Mouse (Mus musculus) CH12.LX (cell line): ENCODE data around the gene Ttn. TPM values are rescaled to one million over a fixed set of nuclear protein-coding genes. Genes with fewer than 3 reads are reported as not detected.

Source experiments
- DNase-seq: peaks from one replicate; pipeline ENCODE4 v3.0.0-alpha.2; 2013; ENCODE audit errors: extremely low read depth
- H3K27ac ChIP-seq: 2 replicates; pipeline ENCODE4 v1.5.1; 2012; ENCODE audit warnings: low read depth, mild to moderate bottlenecking, control low read depth, moderate library complexity; ENCODE audit not compliant: insufficient read depth
- H3K27me3 ChIP-seq: replicated peaks from 2 replicates; pipeline ENCODE3; 2012; ENCODE audit warnings: inconsistent platforms
- H3K36me3 ChIP-seq, 2 experiments: replicated peaks in 1 of 2; 2 replicates each; pipeline versions ENCODE3 to v1.6.1; 2012; ENCODE audit warnings: inconsistent platforms in 1 of 2, low read length in 1 of 2, mild to moderate bottlenecking in 1 of 2, mixed read lengths in 1 of 2, moderate library complexity in 1 of 2; ENCODE audit not compliant: control insufficient read depth in 1 of 2, insufficient read depth in 1 of 2
- H3K4me1 ChIP-seq, 2 experiments: 2 replicates each; pipeline ENCODE4 v1.6.1; 2012; ENCODE audit warnings: inconsistent platforms in 1 of 2, moderate library complexity in 1 of 2; ENCODE audit not compliant: insufficient read depth in 2 of 2, control insufficient read depth in 1 of 2
- H3K4me2 ChIP-seq: 2 replicates; pipeline ENCODE4 v1.6.1; 2012; ENCODE audit warnings: low read depth, mild to moderate bottlenecking, control low read depth; ENCODE audit not compliant: poor library complexity, insufficient read depth, severe bottlenecking
- H3K4me3 ChIP-seq, 3 experiments: fragments of 150-350 bp in 1 of 3; sonication (generic) in 1 of 3; replicated peaks in 1 of 3; 2 replicates each; pipeline versions ENCODE3 to v1.5.1; 2011 to 2012; ENCODE audit warnings: low read depth in 2 of 3, low read length in 2 of 3, mild to moderate bottlenecking in 2 of 3, moderate library complexity in 2 of 3, control low read depth in 1 of 3, improper control_type of control experiment in 1 of 3, inconsistent platforms in 1 of 3, mixed read lengths in 1 of 3; ENCODE audit not compliant: poor library complexity in 1 of 3
- H3K79me2 ChIP-seq: replicated peaks from 2 replicates; pipeline ENCODE4 v1.6.1; 2012; ENCODE audit warnings: mild to moderate bottlenecking, moderate library complexity; ENCODE audit not compliant: control insufficient read depth, poor library complexity, insufficient read depth, severe bottlenecking; ENCODE audit errors: extremely low read depth
- H3K9ac ChIP-seq: 2 replicates; pipeline ENCODE4 v1.6.1; 2012; ENCODE audit warnings: low read depth, mild to moderate bottlenecking, control low read depth, moderate library complexity; ENCODE audit not compliant: insufficient read depth
- H3K9me3 ChIP-seq: replicated peaks from 2 replicates; pipeline ENCODE3; 2012; ENCODE audit warnings: low read length, inconsistent platforms, mixed read lengths
- BHLHE40 ChIP-seq: IDR thresholded peaks from 2 replicates; pipeline ENCODE4 v1.6.1; 2011; ENCODE audit warnings: mild to moderate bottlenecking, low read depth, low read length, improper control_type of control experiment
- CHD1 ChIP-seq: IDR thresholded peaks from 2 replicates; pipeline ENCODE4 v1.6.1; 2012; ENCODE audit warnings: low read depth, low read length, improper control_type of control experiment, inconsistent platforms
- CHD2 ChIP-seq: IDR thresholded peaks from 2 replicates; pipeline ENCODE4 v1.6.1; 2011; ENCODE audit warnings: low read length, improper control_type of control experiment
- CTCF ChIP-seq, 2 experiments: IDR thresholded peaks in 1 of 2; conservative IDR thresholded peaks in 1 of 2; 2 replicates each; pipeline ENCODE4 v1.5.1; 2011 to 2012; ENCODE audit warnings: low read depth in 2 of 2, low read length in 2 of 2, improper control_type of control experiment in 1 of 2, inconsistent platforms in 1 of 2, mild to moderate bottlenecking in 1 of 2, moderate library complexity in 1 of 2
- E2F4 ChIP-seq: IDR thresholded peaks from 2 replicates; pipeline ENCODE4 v1.6.1; 2011; ENCODE audit warnings: low read depth, low read length, improper control_type of control experiment; ENCODE audit not compliant: insufficient replicate concordance
- ELF1 ChIP-seq: IDR thresholded peaks from 2 replicates; pipeline ENCODE4 v1.6.1; 2014; ENCODE audit warnings: low read depth, mild to moderate bottlenecking, inconsistent platforms, low read length, improper control_type of control experiment
- EP300 ChIP-seq: IDR thresholded peaks from 2 replicates; pipeline ENCODE4 v1.6.1; 2011; ENCODE audit warnings: low read length, improper control_type of control experiment
- ETS1 ChIP-seq: conservative IDR thresholded peaks from 2 replicates; pipeline ENCODE4 v1.6.1; 2012; ENCODE audit warnings: low read depth, mild to moderate bottlenecking, inconsistent platforms, low read length, improper control_type of control experiment, moderate library complexity
- GABPA ChIP-seq: IDR thresholded peaks from 2 replicates; pipeline ENCODE4 v1.6.1; 2012; ENCODE audit warnings: low read depth, low read length, improper control_type of control experiment, inconsistent platforms; ENCODE audit not compliant: insufficient replicate concordance
- HCFC1 ChIP-seq: IDR thresholded peaks from 2 replicates; pipeline ENCODE4 v1.6.1; 2012; ENCODE audit warnings: low read depth, mild to moderate bottlenecking, inconsistent platforms, low read length, improper control_type of control experiment
- IRF4 ChIP-seq: IDR thresholded peaks from 2 replicates; pipeline ENCODE4 v1.6.1; 2014; ENCODE audit warnings: low read depth, mild to moderate bottlenecking, inconsistent platforms, low read length, improper control_type of control experiment
- JUN ChIP-seq: IDR thresholded peaks from 2 replicates; pipeline ENCODE4 v1.6.1; 2011; ENCODE audit warnings: low read depth, mild to moderate bottlenecking, low read length, improper control_type of control experiment, moderate library complexity; ENCODE audit not compliant: insufficient read depth
- JUND ChIP-seq: conservative IDR thresholded peaks from 2 replicates; pipeline ENCODE4 v1.6.1; 2011; ENCODE audit warnings: low read depth, low read length, improper control_type of control experiment
- KAT2A ChIP-seq: IDR thresholded peaks from 2 replicates; pipeline ENCODE4 v1.6.1; 2012; ENCODE audit warnings: low read length, improper control_type of control experiment, inconsistent platforms; ENCODE audit not compliant: insufficient replicate concordance
- MAFK ChIP-seq: IDR thresholded peaks from 2 replicates; pipeline ENCODE4 v1.6.1; 2011; ENCODE audit warnings: low read length, improper control_type of control experiment; ENCODE audit not compliant: insufficient replicate concordance
- MAX ChIP-seq: IDR thresholded peaks from 2 replicates; pipeline ENCODE4 v1.6.1; 2011; ENCODE audit warnings: low read length, improper control_type of control experiment
- MAZ ChIP-seq: IDR thresholded peaks from 2 replicates; pipeline ENCODE4 v1.6.1; 2012; ENCODE audit warnings: low read depth, mild to moderate bottlenecking, inconsistent platforms, low read length, improper control_type of control experiment, moderate library complexity
- MXI1 ChIP-seq: IDR thresholded peaks from 2 replicates; pipeline ENCODE4 v1.6.1; 2011; ENCODE audit warnings: mild to moderate bottlenecking, low read depth, low read length, improper control_type of control experiment
- MYC ChIP-seq: IDR thresholded peaks from 2 replicates; pipeline ENCODE4 v1.6.1; 2011; ENCODE audit warnings: low read depth, mild to moderate bottlenecking, improper control_type of control experiment, low read length
- NELFE ChIP-seq: IDR thresholded peaks from 2 replicates; pipeline ENCODE4 v1.6.1; 2011; ENCODE audit warnings: low read depth, low read length, improper control_type of control experiment
- NRF1 ChIP-seq: IDR thresholded peaks from 2 replicates; pipeline ENCODE4 v1.6.1; 2014; ENCODE audit warnings: low read depth, mild to moderate bottlenecking, inconsistent platforms, low read length, improper control_type of control experiment, moderate library complexity
- PAX5 ChIP-seq: IDR thresholded peaks from 2 replicates; pipeline ENCODE4 v1.6.1; 2012; ENCODE audit warnings: low read length, inconsistent platforms, mixed read lengths
- POLR2AphosphoS2 ChIP-seq: IDR thresholded peaks from 2 replicates; pipeline ENCODE4 v1.6.1; 2011; ENCODE audit warnings: low read depth, low read length, improper control_type of control experiment
- RAD21 ChIP-seq: IDR thresholded peaks from 2 replicates; pipeline ENCODE4 v1.6.1; 2011; ENCODE audit warnings: low read depth, mild to moderate bottlenecking, low read length, improper control_type of control experiment, moderate library complexity
- SIN3A ChIP-seq: IDR thresholded peaks from 2 replicates; pipeline ENCODE4 v1.6.1; 2012; ENCODE audit warnings: low read length, improper control_type of control experiment, inconsistent platforms
- SMC3 ChIP-seq: IDR thresholded peaks from 2 replicates; pipeline ENCODE4 v1.6.1; 2011; ENCODE audit warnings: low read depth, low read length, improper control_type of control experiment
- TBP ChIP-seq: conservative IDR thresholded peaks from 2 replicates; pipeline ENCODE4 v1.6.1; 2011; ENCODE audit warnings: low read depth, low read length, improper control_type of control experiment
- TCF12 ChIP-seq: IDR thresholded peaks from 2 replicates; pipeline ENCODE4 v1.6.1; 2014; ENCODE audit warnings: low read depth, mild to moderate bottlenecking, inconsistent platforms, low read length, improper control_type of control experiment
- USF1 ChIP-seq: IDR thresholded peaks from 2 replicates; pipeline ENCODE4 v1.6.1; 2014; ENCODE audit warnings: low read depth, mild to moderate bottlenecking, inconsistent platforms, low read length, improper control_type of control experiment
- USF2 ChIP-seq: conservative IDR thresholded peaks from 2 replicates; pipeline ENCODE4 v1.6.1; 2011; ENCODE audit warnings: low read depth, low read length, improper control_type of control experiment
- ZC3H11A ChIP-seq: IDR thresholded peaks from 2 replicates; pipeline ENCODE4 v1.6.1; 2012; ENCODE audit warnings: low read depth, mild to moderate bottlenecking, inconsistent platforms, low read length, improper control_type of control experiment
- ZKSCAN1 ChIP-seq: IDR thresholded peaks from 2 replicates; pipeline ENCODE4 v1.6.1; 2012; ENCODE audit warnings: low read depth, inconsistent platforms, low read length, improper control_type of control experiment, borderline replicate concordance
- ZMIZ1 ChIP-seq: IDR thresholded peaks from 2 replicates; pipeline ENCODE4 v1.6.1; 2012; ENCODE audit warnings: low read depth, mild to moderate bottlenecking, inconsistent platforms, low read length, improper control_type of control experiment
- ZNF384 ChIP-seq: IDR thresholded peaks from 2 replicates; pipeline ENCODE4 v1.6.1; 2012; ENCODE audit warnings: low read depth, low read length, improper control_type of control experiment, inconsistent platforms
- dilution Hi-C: fragments of 300-500 bp; cut with MboI; formaldehyde crosslinking; loops from 2 replicates; pipeline ENCODE4 v1.14.3; 2020; ENCODE audit warnings: low sequenced_read_pairs; ENCODE audit not compliant: extremely low pct_unique_long_range_greater_than_20kb, extremely low pct_ligation_motif_present
- in situ Hi-C: fragments of 300-500 bp; cut with MboI; formaldehyde crosslinking; loops from 3 replicates; pipeline ENCODE4 v1.14.3; 2019; ENCODE audit warnings: low sequenced_read_pairs, low pct_ligation_motif_present, low pct_unique_long_range_greater_than_20kb, mixed read lengths
- polyA plus RNA-seq: library from polyadenylated mRNA; unstranded; fragments of >175 nt; gene quantifications from 2 replicates; pipeline ENCODE4 v1.2.1, GENCODE M21; 2012; ENCODE audit warnings: low read depth; ENCODE audit not compliant: insufficient read length
- total RNA-seq, 2 experiments: library from RNA; depleted of rRNA; stranded (reverse); fragments of 300-350 nt in 1 of 2; fragments of >200 nt in 1 of 2; gene quantifications; 2 replicates each; pipeline ENCODE4 v1.2.3; 2012 to 2014

Gene Ttn
- total and polyA plus RNA-seq, 3 experiments = 0.23 to 4.2 (median 0.60) TPM

DNA sequence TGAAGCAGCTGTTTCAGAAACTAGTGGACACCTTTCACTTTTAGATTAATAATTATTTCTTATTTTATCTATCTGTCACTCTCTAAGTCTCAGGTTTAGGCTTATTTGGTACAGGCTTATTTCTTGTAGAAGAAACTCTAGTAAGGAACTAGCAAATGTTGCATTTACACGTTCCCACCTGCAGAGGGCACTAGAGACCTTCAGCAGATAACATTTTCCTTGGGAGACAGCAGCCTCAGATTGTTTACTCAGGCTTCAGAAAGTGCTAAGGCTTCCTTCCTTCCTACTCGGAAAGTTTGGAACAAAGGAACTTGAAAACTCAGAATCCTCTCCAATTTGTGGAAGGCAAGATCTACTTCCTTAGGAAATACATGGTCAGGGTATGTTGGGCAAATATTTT is 52.6 kb downstream of the Ttn start:
- in situ Hi-C loops = loop anchor here (5.0 kb wide), 1 partner anchor 38 kb away; no protein-coding TSS in a partner anchor

DNA sequence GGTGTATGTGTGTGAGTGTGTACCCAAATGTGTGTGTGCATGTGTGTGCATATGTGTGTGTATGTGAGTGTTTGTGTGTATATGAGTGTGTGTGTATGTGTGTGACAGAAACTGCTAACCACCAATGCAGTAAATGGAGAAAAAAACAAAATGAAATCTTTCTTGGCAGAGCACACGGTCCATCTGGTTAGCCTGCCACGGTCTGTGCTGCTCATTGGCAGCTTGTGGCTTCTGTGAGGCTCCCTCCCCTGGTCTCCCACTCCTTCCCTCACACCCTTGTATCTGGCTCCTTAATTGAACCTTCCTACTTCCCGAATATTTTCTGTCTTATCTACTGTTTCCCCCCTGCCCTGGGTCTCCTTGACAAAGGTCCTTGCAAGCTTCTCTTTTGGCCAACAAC is 53.5 kb downstream of the Ttn start:
- TF ChIP-seq CHD1 (no peak), TBP (no peak), POLR2AphosphoS2 (no peak), ETS1 (no peak)
- Histone ChIP-seq H3K9me3 (no peaks in the 10 kb centered on the region), H3K27ac (no peak overlapping the region), H3K27me3 (no peaks in the 10 kb centered on the region), H3K79me2 (no peaks in the 10 kb centered on the region), H3K4me1 (peaks cover 0 to 23% of the 10 kb centered on the region in 2 experiments; a peak in 2 of 4 replicates), H3K4me3 (no peak overlapping the region), H3K4me2 (no peak overlapping the region), H3K36me3 (no peaks in the 10 kb centered on the region), H3K9ac (no peak overlapping the region)
- dilution Hi-C loops (no loop called here), in situ Hi-C loops (no loop called here)
- DNase-seq = no peak

More for the DNA sequence above, 52.6 kb downstream of the Ttn start:
- Histone ChIP-seq H3K79me2 (no peaks in the 10 kb centered on the region), H3K9me3 (no peaks in the 10 kb centered on the region), H3K4me2 (peak overlapping the region; percentile 55; the same call in 1 of the 2 replicates), H3K4me3 (no peak overlapping the region), H3K4me1 (peaks cover 0 to 23% of the 10 kb centered on the region in 2 experiments; a peak in 2 of 4 replicates), H3K36me3 (no peaks in the 10 kb centered on the region), H3K27me3 (no peaks in the 10 kb centered on the region), H3K9ac (no peak overlapping the region), H3K27ac (no peak overlapping the region)
- dilution Hi-C loops = no loop called here
- peak; percentile 80 for DNase-seq
- peak; percentile 80 for TF ChIP-seq SMC3
- no peak for TF ChIP-seq HCFC1
- 0 out of 2 replicates have a peak, but pooled peaks have one; percentile 17 for TF ChIP-seq CHD1
- TF ChIP-seq KAT2A = no peak
- no peak for TF ChIP-seq USF1
- no peak for TF ChIP-seq POLR2AphosphoS2
- peak; percentile 51; the same call in 1 of the 2 replicates for TF ChIP-seq IRF4
- no peak for TF ChIP-seq TBP
- TF ChIP-seq MXI1 = no peak
- no peak for TF ChIP-seq E2F4
- TF ChIP-seq RAD21 = peak; percentile 99
- TF ChIP-seq MAFK = no peak
- no peak for TF ChIP-seq PAX5
- TF ChIP-seq GABPA = no peak
- TF ChIP-seq SIN3A = no peak
- TF ChIP-seq JUN = no peak
- TF ChIP-seq EP300 = no peak
- TF ChIP-seq NRF1 = no peak
- no peak for TF ChIP-seq CHD2
- TF ChIP-seq ZNF384 = no peak
- TF ChIP-seq MAZ = no peak
- TF ChIP-seq TCF12 = no peak
- TF ChIP-seq BHLHE40 = no peak
- no peak for TF ChIP-seq USF2
- TF ChIP-seq ZKSCAN1 = no peak
- peak; percentile 96 to 97 for TF ChIP-seq CTCF (conservative IDR thresholded peaks at IDR 0.05 in 1 of 2, IDR thresholded peaks at IDR 0.05 in 1 of 2; ENCODE audit: low read depth in 2 of 2, low read length in 2 of 2)
- TF ChIP-seq ELF1 = no peak
- peak; percentile 36 for TF ChIP-seq ZC3H11A
- TF ChIP-seq NELFE = no peak
- no peak for TF ChIP-seq MYC
- TF ChIP-seq MAX = no peak
- TF ChIP-seq JUND = no peak
- no peak for TF ChIP-seq ZMIZ1
